Mouse (Mus musculus): Measurements from ENCODE around the gene Pgm3.

The Pgm3 gene

GRCm38 (mm10) chr9:86569314-86569910, 2.2 kb downstream of the Pgm3 start:
- no peak for DNase-seq

GRCm38 (mm10) chr9:86560543-86560942, 11.1 kb downstream of the Pgm3 start:
- peak; percentile 56 for DNase-seq

DNA sequence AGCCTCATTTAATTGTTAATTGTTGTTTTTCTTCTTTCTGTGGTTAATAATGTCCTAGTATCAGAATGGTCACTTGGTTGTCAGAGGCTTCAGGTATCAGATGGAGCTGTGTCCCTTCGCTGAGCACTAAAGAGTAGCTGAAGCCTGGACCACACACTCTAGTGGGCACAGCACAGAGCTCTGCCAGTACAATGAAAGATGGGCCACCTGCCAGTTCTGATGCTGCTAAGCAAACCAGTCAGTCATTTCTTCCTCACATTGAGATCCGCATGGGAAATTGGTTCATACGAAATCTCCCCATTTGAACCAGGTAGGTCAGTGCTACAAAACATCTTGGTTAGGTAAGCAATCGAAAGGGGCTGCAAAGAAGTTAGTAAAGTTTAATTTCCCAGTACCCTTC, 17.0 kb downstream of the Pgm3 start:
- DNase-seq: no peak

DNA sequence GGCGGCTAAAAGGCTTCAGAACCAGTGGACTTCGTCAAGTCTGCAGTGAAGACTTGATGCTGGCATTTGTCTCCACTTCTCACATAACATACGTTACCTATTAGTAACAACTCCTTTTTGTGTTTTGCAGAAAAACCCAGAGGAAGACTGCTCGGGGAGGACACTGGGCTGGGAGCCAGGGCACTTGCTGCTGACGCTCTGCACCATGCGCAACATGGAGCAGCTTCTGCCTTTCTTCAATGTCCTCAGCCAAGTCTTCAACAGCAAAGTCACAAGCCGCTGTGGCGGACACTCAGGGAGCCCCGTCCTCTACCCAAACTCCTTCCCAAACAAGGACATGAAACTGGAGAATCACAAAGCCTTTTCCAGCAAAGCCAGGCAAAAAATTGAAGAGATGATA, 17.8 kb downstream of the Pgm3 start:
- peak; percentile 22 for DNase-seq

DNA sequence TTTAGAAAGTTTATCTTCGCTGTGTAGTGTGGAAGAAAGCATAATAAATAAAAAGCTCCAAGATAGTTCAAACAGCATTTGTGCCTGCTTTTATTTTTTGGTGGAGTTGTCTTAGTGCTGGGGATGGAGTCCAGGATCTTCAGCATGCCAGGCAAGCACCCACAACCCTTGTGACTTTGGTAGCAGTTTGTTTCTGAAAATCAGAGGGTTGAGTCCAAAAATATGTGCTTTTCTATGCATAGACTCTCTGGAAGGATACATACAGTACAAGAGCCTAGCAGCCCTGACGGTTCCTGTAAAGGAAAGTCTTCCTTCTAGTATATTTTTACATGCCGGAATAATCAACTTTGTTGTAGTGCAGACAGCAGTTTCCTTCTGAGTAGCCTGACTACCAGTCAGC, 20.9 kb downstream of the Pgm3 start:
- DNase-seq: no peak

DNA sequence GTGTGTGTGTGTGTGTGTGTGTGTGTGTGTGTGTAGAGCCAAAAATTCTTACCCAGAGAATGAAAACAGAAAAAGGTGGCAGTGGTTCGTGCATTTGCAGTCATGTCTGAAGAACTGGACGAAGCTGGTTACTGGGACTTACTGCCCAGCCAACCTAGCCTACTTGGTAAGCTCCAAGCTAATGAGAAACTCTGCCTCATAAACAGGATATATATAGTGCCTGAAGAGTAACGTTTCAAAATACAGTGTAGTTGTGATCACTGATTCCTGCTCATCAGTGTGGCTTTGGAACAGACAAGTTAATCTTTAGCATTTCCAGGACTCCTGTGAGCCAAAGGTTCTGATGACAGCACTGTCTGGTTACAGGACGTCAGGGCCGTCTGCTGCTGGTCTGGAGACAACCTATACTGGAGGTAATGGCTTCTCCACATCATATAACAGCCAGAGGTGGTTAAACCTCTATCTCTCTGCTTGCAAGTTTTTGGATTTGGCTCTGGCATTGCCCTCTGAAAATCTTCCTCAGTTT, 21.9 kb downstream of the Pgm3 start:
- no peak for DNase-seq

DNA sequence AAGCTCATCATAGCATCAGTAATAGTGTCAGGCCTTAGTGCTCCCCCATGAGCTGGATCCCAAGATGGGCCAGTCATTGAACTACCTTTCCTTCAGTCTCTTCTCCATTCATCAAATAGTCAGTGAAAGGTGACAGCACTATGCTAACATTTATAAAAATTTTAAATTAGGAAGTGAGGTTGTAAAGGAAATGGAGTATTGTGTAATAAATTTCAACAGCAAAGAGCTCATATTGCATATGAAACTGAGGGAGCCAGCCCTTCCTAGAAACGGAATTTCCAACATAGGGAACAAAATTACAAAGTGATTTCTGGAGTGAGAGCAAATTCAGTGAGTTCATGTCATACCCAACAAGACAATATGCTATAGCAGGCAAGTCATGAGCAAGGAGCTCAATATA, 27.1 kb downstream of the Pgm3 start:
- DNase-seq: no peak

GRCm38 (mm10) chr9:86543451-86543850, 28.2 kb downstream of the Pgm3 start:
- no peak for DNase-seq

DNA sequence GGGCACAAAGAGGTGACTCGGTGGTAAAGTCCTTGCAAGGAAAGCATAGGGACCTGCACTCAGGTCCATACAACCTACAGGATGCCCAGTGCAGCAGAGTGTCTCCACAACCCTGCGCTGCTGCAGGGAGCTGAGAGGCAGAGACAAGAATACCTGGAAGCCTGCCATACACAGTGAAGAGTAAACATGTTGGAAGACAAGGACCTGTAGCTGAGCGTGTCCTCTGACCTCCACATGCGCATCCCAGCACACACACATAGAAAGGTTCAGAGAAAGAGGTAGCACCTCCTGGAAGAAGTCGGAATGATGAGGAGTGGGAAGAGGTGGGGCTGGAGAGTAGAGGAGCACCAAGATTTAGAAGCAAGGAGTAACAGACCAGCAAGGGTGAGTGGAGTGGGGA, 37.6 kb downstream of the Pgm3 start:
- DNase-seq: no peak

DNA sequence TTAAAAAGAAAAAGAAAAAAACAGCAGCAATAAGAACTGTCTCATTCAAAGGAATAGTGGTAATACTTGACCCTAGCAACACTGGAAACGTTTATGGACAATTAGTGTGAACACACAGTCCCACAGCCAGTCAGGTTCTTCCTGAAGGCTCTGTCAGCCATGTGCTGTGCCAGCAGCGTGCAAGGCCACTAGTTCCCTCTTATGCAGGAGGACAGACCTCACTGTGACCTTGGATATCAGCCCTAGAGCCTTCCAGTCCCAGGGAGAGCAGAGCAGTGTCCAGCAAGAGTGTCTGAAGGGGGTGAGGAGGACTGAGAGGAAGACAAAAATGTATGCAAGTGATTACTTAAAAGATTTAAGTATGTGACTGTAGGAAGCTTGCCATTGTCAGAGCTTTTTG, 46.0 kb downstream of the Pgm3 start:
- no peak for DNase-seq

- DNase-seq: no peak
Measured at GRCm38 (mm10) chr9:86522335-86522734, 49.3 kb downstream of the Pgm3 start.

DNA sequence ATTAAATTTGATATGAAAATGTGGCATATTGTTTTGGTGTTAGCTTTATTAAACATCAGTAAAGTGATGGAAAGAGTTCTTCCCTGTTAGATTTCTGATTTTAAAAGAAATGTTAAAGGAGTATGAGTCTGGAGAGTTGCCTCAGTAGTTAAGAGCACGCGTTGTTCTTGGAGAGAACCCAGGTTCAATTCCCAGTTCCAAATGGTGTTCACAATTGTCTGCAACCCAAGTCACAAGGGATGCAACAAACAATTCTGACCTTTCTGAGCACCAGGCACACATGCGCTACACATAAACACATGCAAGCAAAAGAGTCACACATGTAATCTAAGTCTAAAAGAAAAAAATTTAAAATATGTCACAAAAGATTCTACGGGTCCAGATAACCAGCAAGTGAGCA, 56.8 kb downstream of the Pgm3 start:
- no peak for DNase-seq

GRCm38 (mm10) chr9:86514390-86514789, 57.3 kb downstream of the Pgm3 start:
- no peak for DNase-seq

GRCm38 (mm10) chr9:86513733-86514132, 57.9 kb downstream of the Pgm3 start:
- DNase-seq: no peak

DNA sequence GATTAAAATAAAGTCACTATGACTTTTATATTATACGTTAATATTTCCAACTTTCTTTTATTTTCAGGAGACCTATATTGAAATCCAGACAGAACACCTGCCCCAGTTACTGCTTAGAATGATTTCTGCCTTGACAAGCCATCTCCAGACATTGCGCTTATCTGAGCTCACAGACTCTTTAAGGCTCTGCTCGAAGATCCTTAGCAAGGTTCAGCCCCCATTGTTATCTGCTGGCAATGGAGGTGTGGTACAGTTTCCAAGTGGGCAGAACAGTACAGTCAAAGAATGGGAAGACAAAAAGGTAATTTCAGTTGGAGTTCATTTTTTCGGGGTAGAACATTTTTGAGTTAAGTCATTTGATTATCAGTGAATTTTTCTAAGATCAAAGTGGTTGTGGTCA, 64.2 kb downstream of the Pgm3 start:
- no peak for DNase-seq

All from kidney, postnatal 10 days (tissue).